Mouse (Mus musculus): ENCODE measurements around the gene Amacr. TPM values are rescaled to one million over a fixed set of nuclear protein-coding genes. Genes with fewer than 3 reads are reported as not detected.

Amacr gene
- total RNA-seq, 2 experiments from 2014 or later = 3.5 to 6.5 TPM

Other genes starting within 250 kb of the Amacr start
- gene C1qtnf3, start 29.4 kb upstream of the Amacr start, total RNA-seq (2014; fragmentation: Nextera tagmentation) = not detected in 2 replicates
- not detected in 2 replicates for gene C1qtnf3, start 29.4 kb upstream of the Amacr start, total RNA-seq (2017)
- gene Slc45a2, start 19.0 kb downstream of the Amacr start, total RNA-seq (2014; fragmentation: Nextera tagmentation) = not detected in 2 replicates
- not detected in 2 replicates for gene Slc45a2, start 19.0 kb downstream of the Amacr start, total RNA-seq (2017)
- gene Rxfp3, start 56.2 kb downstream of the Amacr start, total RNA-seq (2014; fragmentation: Nextera tagmentation) = not detected in 2 replicates
- not detected in 2 replicates for gene Rxfp3, start 56.2 kb downstream of the Amacr start, total RNA-seq (2017)
- not detected in 2 replicates for gene Adamts12, start 83.0 kb downstream of the Amacr start, total RNA-seq (2014; fragmentation: Nextera tagmentation)
- gene Adamts12, start 83.0 kb downstream of the Amacr start, total RNA-seq (2017) = not detected in 2 replicates